Mouse (Mus musculus) stomach, embryonic 15.5 days (tissue): ENCODE data around the gene Junb. TPM values are rescaled to one million over a fixed set of nuclear protein-coding genes. Genes with fewer than 3 reads are reported as not detected.

ENCODE experiments used
- ATAC-seq: fragments of 200-750 bp; cut with Nextera tagmentation; 2 replicates; pipeline ENCODE4 v1.8.0; 2017; ENCODE audit warnings: low read depth, moderate number of reproducible peaks, moderate TSS enrichment; ENCODE audit not compliant: insufficient read depth, low FRiP score
- H3K27ac ChIP-seq: fragments of 300-500 bp; sonication (generic); 2 replicates; pipeline ENCODE4 v1.5.1; 2015; ENCODE audit warnings: mild to moderate bottlenecking, inconsistent platforms
- H3K27me3 ChIP-seq: fragments of 300-500 bp; sonication (generic); replicated peaks from 2 replicates; pipeline ENCODE4 v1.6.1; 2015; ENCODE audit warnings: inconsistent platforms
- H3K36me3 ChIP-seq: fragments of 300-500 bp; sonication (generic); 2 replicates; pipeline ENCODE4 v1.6.1; 2015; ENCODE audit warnings: inconsistent platforms
- H3K4me1 ChIP-seq: fragments of 300-500 bp; sonication (generic); 2 replicates; pipeline ENCODE4 v1.6.1; 2015; ENCODE audit warnings: inconsistent platforms
- H3K4me2 ChIP-seq: fragments of 300-500 bp; sonication (generic); 2 replicates; pipeline ENCODE4 v1.6.1; 2015; ENCODE audit warnings: mild to moderate bottlenecking, inconsistent platforms
- H3K4me3 ChIP-seq: fragments of 300-500 bp; sonication (generic); replicated peaks from 2 replicates; pipeline ENCODE4 v1.5.1; 2015; ENCODE audit warnings: inconsistent platforms
- H3K9ac ChIP-seq: fragments of 300-500 bp; sonication (generic); 2 replicates; pipeline ENCODE4 v1.6.1; 2015; ENCODE audit warnings: inconsistent platforms
- H3K9me3 ChIP-seq: fragments of 300-500 bp; sonication (generic); 2 replicates; pipeline ENCODE4 v1.6.1; 2016; ENCODE audit warnings: inconsistent platforms
- WGBS: fragments of 180-500 bp; shearing (Covaris S2); methylation state at CpG from one replicate; pipeline ENCODE4 v1.1.7; 2015; 5-methylcytosine and 5-hydroxymethylcytosine counted together
- polyA plus RNA-seq: library from polyadenylated mRNA; unstranded; fragments of >200 nt; fragmentation: Nextera tagmentation; extraction: Ambion mirVana; gene quantifications from 2 replicates; pipeline ENCODE4 v1.2.1, GENCODE M21; 2015

The Junb gene
- polyA plus RNA-seq, 1 experiment from 2014 or later, result 49.6 TPM

DNA sequence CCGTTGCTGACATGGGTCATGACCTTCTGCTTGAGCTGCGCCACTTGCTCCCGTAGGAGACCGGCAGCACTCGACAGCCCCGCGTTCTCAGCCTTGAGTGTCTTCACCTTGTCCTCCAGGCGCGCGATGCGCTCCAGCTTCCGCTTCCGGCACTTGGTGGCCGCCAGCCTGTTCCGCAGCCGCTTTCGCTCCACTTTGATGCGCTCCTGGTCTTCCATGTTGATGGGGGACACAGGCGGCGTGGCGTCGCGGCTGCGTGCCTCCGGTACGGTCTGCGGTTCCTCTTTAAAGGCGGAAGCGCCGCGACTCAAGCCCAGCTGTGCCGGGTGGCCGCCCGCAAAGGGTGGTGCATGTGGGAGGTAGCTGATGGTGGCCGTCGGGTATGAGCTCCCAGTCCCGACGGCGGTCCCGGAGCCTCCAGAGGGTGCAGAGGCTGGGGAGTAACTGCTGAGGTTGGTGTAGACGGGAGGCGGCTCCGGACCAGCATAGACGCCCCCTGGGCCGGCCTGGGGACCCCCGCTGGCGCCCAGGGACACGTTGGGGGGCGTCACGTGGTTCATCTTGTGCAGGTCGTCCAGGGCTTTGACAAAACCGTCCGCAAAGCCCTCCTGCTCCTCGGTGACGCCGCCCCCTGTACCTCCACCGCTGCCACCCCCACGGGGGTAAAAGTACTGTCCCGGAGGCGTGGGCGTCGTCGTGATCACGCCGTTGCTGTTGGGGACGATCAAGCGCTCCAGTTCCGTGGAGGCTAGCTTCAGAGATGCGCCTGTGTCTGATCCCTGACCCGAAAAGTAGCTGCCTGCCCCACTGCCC lies 877 bp downstream of the Junb start:
- Histone ChIP-seq H3K9ac (peak overlapping the region; percentile 82), H3K4me2 (peak overlapping the region; percentile 99), H3K4me3 (peak overlapping the region; percentile 67), H3K4me1 (peaks cover 66% of the 10 kb centered on the region), H3K27me3 (no peaks in the 10 kb centered on the region), H3K9me3 (no peaks in the 10 kb centered on the region), H3K27ac (peak overlapping the region; percentile 95), H3K36me3 (no peaks in the 10 kb centered on the region)
- ATAC-seq, result no peak
- WGBS, result under 1% methylated on average over 70 of the region's 70 CpGs

DNA sequence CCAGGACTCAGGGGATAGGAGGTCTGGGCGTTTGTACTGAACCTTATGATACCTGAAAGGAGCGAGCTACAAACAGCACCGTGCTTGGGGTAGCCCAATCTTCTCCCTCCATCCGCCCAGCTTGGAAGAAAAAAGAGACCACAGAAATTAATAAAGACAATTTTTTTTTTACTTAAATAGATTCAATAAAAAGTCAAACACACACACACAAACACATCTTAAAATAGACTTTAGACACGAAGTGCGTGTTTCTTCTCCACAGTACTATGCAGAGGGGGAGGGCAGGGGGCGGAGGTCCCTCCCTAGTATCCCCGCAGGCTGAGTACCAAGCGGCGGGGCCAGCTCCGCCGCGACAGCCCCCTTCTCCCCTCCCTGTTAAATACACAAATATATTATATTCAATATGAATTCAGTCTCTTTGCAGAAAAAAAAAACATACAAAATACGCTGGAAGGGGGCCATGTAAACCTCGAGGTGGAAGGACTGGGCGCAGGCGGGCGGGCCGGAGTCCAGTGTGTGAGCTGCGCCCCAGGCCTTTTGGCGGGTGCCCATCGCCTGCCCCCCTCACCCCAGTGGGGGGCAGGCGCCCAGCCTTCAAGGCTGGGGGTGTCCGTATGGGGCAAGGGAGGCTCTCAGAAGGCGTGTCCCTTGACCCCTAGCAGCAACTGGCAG lies 1.6 kb downstream of the Junb start:
- Histone ChIP-seq H3K4me1 (peaks cover 59% of the 10 kb centered on the region), H3K36me3 (peaks cover 2% of the 10 kb centered on the region; the same call in 1 of the 2 replicates), H3K9ac (peak overlapping the region; percentile 82), H3K9me3 (no peaks in the 10 kb centered on the region), H3K4me2 (peak overlapping the region; percentile 99), H3K27ac (peak overlapping the region; percentile 95), H3K27me3 (no peaks in the 10 kb centered on the region), H3K4me3 (peak overlapping the region; percentile 67)
- ATAC-seq, result no peak
- WGBS, result 2% methylated on average over 25 of the region's 25 CpGs

DNA sequence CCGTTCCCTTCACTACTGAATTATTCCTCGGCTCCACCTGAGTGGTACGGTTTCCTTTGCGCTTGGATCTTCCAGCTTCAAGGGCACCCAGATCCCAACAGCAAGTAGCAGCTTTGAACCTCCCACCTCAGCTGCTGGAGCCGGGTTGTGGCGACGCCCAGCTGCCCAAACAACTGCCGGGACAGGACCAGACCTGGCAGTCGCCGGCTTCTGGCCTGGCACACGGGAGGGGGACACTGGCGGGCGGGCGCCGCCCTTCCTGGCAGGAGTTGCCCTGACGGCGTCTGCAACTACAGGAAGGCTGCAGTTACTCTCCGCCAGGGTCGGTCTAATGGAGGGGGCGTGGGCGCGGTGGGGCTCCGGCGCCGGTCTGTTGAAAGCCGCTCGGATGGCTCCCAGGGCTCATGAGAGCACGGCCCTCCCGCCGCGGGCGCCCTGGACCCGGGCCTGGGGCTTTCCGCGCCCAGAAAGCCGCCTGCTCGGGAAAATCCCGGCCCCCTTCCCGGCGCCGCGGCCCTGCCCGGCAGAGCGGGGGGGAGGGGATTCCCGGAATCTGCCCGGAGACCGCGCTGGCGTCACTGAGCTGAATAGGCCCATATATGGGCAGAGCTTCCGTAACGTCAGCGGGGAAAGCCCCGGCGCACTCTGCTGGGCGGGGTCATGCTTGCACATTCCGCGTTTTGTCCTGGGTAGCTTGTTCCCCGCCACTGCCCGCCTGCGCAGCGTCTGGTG lies 2.3 kb downstream of the Junb start:
- WGBS, result under 1% methylated on average over 59 of the region's 61 CpGs
- peaks cover 51% of the 10 kb centered on the region for H3K4me1 ChIP-seq
- peak; percentile 75 for ATAC-seq
- no peaks in the 10 kb centered on the region for H3K9me3 ChIP-seq
- peak overlapping the region; percentile 82; the same call in 1 of the 2 replicates for H3K9ac ChIP-seq
- H3K4me3 ChIP-seq, result peak overlapping the region; percentile 67
- peak overlapping the region; percentile 99 for H3K4me2 ChIP-seq
- H3K27me3 ChIP-seq, result no peaks in the 10 kb centered on the region
- H3K27ac ChIP-seq, result peak overlapping the region; percentile 95
- H3K36me3 ChIP-seq, result peaks cover 8% of the 10 kb centered on the region

DNA sequence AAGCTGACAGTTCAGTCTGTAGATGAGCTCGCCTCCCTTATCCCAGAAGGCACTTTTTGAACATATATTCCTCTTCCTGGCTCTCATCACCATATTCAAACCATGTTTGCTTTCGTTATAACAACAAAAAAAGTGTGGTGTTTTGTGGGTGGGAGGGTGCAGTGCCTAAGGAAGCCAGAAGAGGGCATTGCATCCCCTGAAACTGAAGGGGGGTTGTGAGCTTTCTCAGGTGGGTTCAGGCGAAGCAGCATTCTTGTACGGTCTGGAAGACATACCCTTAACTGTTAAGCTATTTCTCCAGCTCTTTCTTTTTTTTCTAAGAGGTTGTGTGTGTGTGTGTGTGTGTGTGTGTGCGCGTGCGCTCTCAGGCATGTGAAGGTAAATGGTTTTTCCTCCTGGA lies 3.1 kb downstream of the Junb start:
- Histone ChIP-seq H3K9ac (no peak overlapping the region), H3K4me3 (peak overlapping the region; percentile 67; the same call in 1 of the 2 replicates), H3K27ac (peak overlapping the region; percentile 95), H3K4me1 (peaks cover 51% of the 10 kb centered on the region), H3K36me3 (peaks cover 11% of the 10 kb centered on the region), H3K4me2 (peak overlapping the region; percentile 99), H3K27me3 (no peaks in the 10 kb centered on the region), H3K9me3 (no peaks in the 10 kb centered on the region)
- no peak for ATAC-seq
- WGBS, result 39% methylated on average over 7 of the region's 7 CpGs

DNA sequence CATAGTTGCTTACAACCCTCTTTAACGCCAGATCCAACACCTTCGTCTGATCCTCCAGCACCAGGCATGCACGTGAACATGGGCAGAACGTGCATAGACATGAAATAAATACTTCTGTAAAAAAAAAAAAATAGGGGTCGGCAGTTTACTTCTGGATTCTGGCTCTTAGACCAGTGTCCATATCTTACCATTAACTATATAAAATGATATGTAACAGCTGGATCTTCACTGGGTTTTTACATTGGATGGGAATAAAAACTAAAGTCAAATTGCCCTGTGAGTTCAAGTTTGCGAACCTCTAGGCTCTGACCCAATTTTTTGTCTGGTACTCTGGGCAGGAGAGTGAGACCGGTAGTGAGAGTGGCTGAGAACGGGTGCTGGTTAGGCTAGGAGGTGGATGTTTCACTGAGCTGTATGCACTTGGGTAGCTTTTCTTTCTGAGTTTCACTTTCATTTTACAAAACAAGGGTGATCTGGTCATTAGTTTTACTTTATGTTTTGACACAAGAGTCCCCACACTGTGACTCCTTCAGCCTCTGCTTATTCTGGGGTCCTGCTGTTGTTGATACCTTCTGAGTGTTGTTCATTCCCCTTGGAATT lies 3.9 kb downstream of the Junb start:
- Histone ChIP-seq H3K4me1 (peaks cover 45% of the 10 kb centered on the region), H3K9ac (no peak overlapping the region)
- WGBS, result 74% methylated on average over 8 of the region's 8 CpGs

GRCm38 (mm10) chr8:84973803-84974542 lies 4.5 kb downstream of the Junb start:
- no peak for ATAC-seq
- H3K4me1 ChIP-seq, result peaks cover 38% of the 10 kb centered on the region
- H3K9ac ChIP-seq, result no peak overlapping the region

More for the DNA sequence above, 3.9 kb downstream of the Junb start:
- Histone ChIP-seq H3K9me3 (no peaks in the 10 kb centered on the region), H3K27me3 (no peaks in the 10 kb centered on the region), H3K27ac (peak overlapping the region; percentile 27), H3K4me2 (no peak overlapping the region), H3K36me3 (peaks cover 11% of the 10 kb centered on the region), H3K4me3 (no peak overlapping the region)
- ATAC-seq, result no peak

DNA sequence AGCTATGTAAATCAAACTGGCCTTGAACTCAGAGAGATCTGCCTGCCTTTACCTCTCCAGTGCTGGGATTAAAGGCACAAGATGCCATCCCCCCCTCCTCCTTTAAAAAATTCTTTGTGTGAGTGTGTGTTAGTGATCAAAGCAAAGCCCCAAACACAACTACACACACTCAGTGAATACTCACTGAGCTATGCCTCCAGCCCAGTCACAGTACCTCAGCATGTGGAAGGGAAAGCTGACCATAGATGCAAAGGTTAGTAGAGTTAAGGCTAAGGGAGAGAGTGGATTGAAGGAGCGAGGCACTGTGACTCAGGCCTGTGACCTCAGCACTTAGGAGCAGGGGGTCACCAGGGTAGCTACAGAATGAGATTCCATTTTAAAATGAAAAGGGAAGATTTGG lies 5.4 kb downstream of the Junb start:
- WGBS, result 94% methylated on average over 1 of the region's 1 CpGs
- no peak overlapping the region for H3K9ac ChIP-seq
- H3K4me2 ChIP-seq, result no peak overlapping the region
- peaks cover 39% of the 10 kb centered on the region for H3K4me1 ChIP-seq
- no peaks in the 10 kb centered on the region for H3K9me3 ChIP-seq
- H3K27ac ChIP-seq, result no peak overlapping the region
- H3K36me3 ChIP-seq, result peaks cover 11% of the 10 kb centered on the region
- no peaks in the 10 kb centered on the region for H3K27me3 ChIP-seq
- H3K4me3 ChIP-seq, result no peak overlapping the region
- ATAC-seq, result no peak

More at GRCm38 (mm10) chr8:84973803-84974542, 4.5 kb downstream of the Junb start:
- WGBS, result 57% methylated on average over 4 of the region's 4 CpGs
- H3K27ac ChIP-seq, result peak overlapping the region; percentile 27; the same call in 1 of the 2 replicates
- H3K36me3 ChIP-seq, result peaks cover 11% of the 10 kb centered on the region
- no peaks in the 10 kb centered on the region for H3K9me3 ChIP-seq
- no peak overlapping the region for H3K4me2 ChIP-seq
- no peak overlapping the region for H3K4me3 ChIP-seq
- H3K27me3 ChIP-seq, result no peaks in the 10 kb centered on the region

- 54% methylated on average over 5 of the region's 5 CpGs for WGBS
- peak overlapping the region; percentile 84 for H3K4me2 ChIP-seq
- H3K27ac ChIP-seq, result peak overlapping the region; percentile 95; the same call in 1 of the 2 replicates
- H3K36me3 ChIP-seq, result peaks cover 11% of the 10 kb centered on the region
- H3K9me3 ChIP-seq, result no peaks in the 10 kb centered on the region
- H3K9ac ChIP-seq, result peak overlapping the region; percentile 76; the same call in 1 of the 2 replicates
- H3K4me3 ChIP-seq, result peak overlapping the region; percentile 71
- H3K4me1 ChIP-seq, result peaks cover 30% of the 10 kb centered on the region
- H3K27me3 ChIP-seq, result no peaks in the 10 kb centered on the region
- ATAC-seq, result peak; percentile 58; the same call in 1 of the 2 replicates
Measured at GRCm38 (mm10) chr8:84970913-84971312, 7.6 kb downstream of the Junb start.

DNA sequence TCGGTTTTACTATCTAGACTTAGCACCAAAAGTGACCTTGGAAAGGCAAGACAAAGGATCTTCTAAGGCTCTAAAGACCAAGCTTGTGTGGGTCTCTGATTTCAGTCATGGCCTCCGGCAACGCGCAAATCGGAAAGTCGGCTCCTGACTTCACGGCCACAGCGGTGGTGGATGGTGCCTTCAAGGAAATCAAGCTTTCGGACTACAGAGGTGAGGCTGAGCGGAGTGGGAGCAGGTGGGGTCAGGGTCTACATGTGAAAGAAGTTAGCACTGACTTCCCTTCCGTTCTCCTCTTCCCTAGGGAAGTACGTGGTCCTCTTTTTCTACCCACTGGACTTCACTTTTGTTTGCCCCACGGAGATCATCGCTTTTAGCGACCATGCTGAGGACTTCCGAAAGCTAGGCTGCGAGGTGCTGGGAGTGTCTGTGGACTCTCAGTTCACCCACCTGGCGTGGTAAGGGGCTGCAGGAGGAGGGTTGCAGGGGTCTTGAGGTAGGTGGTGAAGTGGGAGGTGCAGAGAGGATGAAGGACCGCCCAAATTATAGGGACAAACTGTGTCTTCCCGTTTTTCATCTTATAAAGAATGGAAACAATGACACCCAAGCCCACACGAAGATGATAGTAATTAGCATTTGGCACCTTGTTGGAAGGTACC lies 8.3 kb downstream of the Junb start:
- peak overlapping the region; percentile 95 for H3K27ac ChIP-seq
- H3K27me3 ChIP-seq, result no peaks in the 10 kb centered on the region
- 4% methylated on average over 21 of the region's 21 CpGs for WGBS
- H3K4me1 ChIP-seq, result peaks cover 27% of the 10 kb centered on the region
- H3K4me2 ChIP-seq, result peak overlapping the region; percentile 84
- H3K9ac ChIP-seq, result peak overlapping the region; percentile 76
- H3K36me3 ChIP-seq, result peaks cover 11% of the 10 kb centered on the region
- peak overlapping the region; percentile 71 for H3K4me3 ChIP-seq
- no peaks in the 10 kb centered on the region for H3K9me3 ChIP-seq
- no peak for ATAC-seq

GRCm38 (mm10) chr8:84969241-84970134 lies 9.0 kb downstream of the Junb start, which contains the start of the genes Gm49661, Prdx2 and Rnaseh2a:
Gm49661 (minus strand) TSS chr8:84969433.
Prdx2 (plus strand) TSS chr8:84969587.
Rnaseh2a (minus strand) TSS chr8:84969767.
- Histone ChIP-seq H3K27ac (peak within 1 kb of the TSS; percentile 95), H3K9ac (peak within 1 kb of the TSS; percentile 76), H3K4me3 (peak within 1 kb of the TSS; percentile 71), H3K36me3 (peaks cover 11% of the 10 kb centered on the region), H3K9me3 (no peaks in the 10 kb centered on the region), H3K27me3 (no peaks in the 10 kb centered on the region), H3K4me1 (peaks cover 28% of the 10 kb centered on the region), H3K4me2 (peak within 1 kb of the TSS; percentile 84)
- peak; percentile 77 for ATAC-seq
- WGBS, result under 1% methylated on average over 56 of the region's 56 CpGs
